Mouse (Mus musculus): ENCODE measurements around the gene Tbcc.
A peak's percentile ranks its signal among the peaks of the same experiment; 100 is the strongest.

DNA sequence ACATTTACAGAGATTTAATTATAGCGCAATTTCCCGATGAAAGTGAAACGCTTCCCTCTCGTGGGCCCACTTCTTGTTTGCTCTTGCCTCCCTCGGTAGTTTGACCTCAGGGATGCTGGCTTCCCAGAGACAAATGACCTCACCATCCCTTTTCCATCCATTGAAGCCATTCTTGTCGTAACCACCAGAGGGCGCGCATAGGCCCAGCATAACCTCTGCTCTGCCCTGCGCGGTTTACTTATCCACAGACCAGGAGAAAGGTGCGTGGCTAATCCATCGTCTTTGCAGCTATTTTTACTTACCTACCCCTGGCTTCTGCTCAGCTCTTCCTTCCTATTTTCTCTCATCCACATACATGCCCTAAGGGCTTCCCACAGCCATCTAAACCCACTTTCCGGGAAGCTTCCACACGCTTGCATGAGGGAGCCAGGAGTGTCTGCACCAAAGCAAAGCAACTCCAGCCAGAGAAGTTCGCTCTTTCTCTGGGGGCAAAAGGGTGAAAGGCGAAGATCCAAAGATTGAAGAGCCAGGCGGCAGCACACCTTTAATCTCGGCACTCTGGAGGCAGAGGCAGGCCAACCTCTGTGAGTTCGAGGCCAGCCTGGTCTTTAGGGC lies 13.5 kb downstream of the Tbcc start:
- TF ChIP-seq CTCF (IDR thresholded peaks at IDR 0.05; ENCODE audit: low read depth, low read length) = peak; percentile 95
- TF ChIP-seq TAL1 (conservative IDR thresholded peaks at IDR 0.05; ENCODE audit: low read depth, low read length) = no peak
- no peak for TF ChIP-seq GATA1 (IDR thresholded peaks at IDR 0.05; ENCODE audit: borderline replicate concordance, low read length)
- no peak for TF ChIP-seq POLR2AphosphoS5 (IDR thresholded peaks at IDR 0.05; ENCODE audit: insufficient replicate concordance, low read depth, low read length)
- TF ChIP-seq GATA2 (IDR thresholded peaks at IDR 0.05; ENCODE audit: borderline replicate concordance, low read depth, low read length) = no peak
